Mouse (Mus musculus) T-helper 17 cell (primary cell): ENCODE measurements around the gene Cd248.
"Not testable (repeated sequence)": the region's sequence is repeated elsewhere in the genome, so short reads cannot be mapped to it uniquely, and the experiment has no call there.

ENCODE experiments used
- in situ Hi-C, 2 experiments: fragments of 300-600 bp; cut with MboI, MseI; formaldehyde crosslinking; loops; 1 replicate in 1 of 2; 2 replicates in 1 of 2; pipeline ENCODE4 v1.15.1; 2025; ENCODE audit warnings: high pct_unique_total_duplicates in 2 of 2

Gene Cd248

DNA sequence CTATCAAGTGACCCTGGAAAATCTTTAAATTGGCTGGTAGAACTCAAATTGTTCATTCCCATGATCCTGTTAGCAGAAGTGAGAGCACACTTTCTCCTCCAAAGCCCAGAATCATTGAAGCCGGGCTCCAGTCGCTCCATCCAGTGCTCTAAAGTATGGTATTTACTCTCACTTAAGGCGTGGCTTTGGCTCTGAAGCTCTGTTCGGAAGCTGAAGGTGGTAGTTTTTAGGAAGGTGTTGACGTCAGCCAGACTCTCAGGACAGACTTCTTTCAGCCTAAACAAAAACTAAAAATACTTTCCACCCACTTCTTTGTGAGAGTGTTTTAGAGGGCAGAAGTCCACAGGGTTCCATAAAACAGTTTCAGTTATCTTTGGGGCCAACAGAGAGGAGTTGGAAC is 5.6 kb downstream of the Cd248 start:
- in situ Hi-C loops: no loop called here

DNA sequence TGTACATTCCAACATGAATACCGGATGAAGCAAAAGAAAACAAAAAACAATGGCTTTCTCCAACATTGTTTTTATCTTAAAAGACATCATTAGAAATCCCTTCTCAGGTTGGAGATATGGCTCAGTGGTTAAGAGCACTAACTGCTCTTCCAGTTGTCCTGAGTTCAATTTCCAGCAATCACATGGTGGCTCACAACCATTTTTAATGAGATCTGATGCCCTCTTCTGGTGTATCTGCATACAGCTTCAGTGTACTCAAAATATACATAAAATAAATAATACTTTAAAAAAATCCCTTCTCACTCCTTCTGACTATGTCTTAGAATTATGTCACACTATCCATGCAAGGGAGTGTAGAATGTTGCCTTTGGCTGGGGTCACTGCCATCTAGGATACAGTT is 11.4 kb downstream of the Cd248 start:
- in situ Hi-C loops: no loop called here

DNA sequence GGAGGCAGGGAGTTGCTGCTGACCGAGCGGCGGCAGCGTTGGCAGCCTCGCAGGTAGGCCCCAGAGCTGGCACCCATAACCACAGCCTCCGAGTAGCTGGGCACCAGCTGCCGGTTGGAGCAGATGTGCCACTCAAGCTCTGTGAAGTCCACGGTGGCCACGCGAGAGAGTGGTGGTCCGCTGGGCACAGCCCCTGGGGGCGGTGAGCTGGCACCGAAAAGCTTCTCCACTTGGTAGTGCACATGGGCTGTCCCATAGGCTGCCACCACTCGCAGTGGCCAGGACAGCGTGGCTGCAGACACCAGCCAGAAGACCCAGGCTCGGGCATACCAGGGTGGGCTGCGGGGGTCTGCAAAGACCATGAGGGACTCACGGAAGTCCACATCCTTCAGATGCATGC is 14.1 kb downstream of the Cd248 start:
- in situ Hi-C loops: no loop called here

DNA sequence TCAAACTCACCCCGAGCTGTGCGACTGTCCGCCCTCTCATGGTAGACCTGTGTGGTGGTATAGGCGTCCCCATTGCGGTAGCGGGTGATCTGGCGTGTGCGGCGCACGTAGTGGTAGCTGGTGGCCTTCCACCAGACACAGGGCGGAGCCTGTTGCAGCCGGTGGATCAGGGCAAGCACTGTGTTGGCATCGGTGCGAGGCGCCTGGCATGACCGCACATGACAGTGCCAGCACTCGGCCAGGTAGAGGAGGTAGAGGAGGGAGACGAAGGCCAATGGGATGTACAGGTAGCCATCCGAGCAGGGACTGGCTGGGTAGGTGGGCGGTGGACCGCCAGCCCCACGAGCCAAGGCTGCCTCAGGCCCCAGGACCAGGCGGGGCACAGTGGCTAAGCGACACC is 14.7 kb downstream of the Cd248 start:
- in situ Hi-C loops: no loop called here

DNA sequence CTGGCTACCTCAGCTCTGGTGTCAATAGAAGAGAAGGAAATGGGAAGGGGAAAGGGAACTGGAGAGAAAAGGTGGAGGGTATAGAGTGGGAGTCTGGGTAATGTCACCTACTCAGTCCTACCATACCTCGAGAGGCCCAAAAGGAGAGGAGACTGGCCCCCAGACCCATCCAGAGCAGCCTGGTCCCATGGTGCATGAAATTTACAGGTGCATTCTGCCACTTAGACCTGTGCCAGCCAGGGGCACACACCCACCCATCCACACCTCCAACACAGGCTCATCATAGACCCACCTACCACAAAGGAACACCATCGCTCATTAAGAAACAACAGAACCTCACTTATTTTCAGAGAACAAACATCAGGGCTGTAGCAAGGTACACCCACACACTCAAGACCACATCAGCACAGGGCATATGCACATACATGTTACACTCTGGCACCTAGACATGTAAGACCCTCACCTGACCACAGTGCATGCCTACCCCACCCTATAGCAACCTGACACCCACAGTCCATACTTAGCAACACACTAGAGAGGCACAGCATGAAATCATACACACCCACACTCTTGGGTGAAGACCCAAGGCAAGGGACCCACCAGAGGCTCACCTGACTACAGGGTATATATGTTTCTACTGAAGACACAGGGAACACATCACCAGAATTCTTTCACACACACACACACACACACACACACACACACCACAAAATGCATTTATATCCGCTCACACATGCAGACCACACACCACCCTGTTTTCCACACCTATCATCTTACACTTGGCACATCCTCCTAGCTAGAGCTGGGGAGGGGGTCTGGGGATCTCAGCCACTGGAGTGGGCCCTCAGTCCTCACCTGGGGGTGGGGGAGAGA is 16.3 kb downstream of the Cd248 start:
- in situ Hi-C loops: no loop called here

DNA sequence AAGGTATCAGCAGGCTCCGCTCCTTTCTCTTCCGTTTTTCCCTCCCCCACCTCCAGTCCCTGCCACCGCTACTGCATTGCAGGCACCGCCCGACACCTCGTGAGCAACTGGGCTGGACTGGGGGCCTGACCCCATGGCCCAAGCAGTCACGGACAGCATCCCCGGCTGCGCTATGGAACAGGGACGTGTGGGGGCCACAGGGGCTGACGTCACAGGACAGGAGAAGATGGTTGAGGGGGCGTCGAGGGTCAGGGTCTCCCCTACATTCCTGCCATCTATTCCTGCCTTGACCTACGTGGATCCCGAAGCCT is 16.9 kb downstream of the Cd248 start:
- in situ Hi-C loops: no loop called here

DNA sequence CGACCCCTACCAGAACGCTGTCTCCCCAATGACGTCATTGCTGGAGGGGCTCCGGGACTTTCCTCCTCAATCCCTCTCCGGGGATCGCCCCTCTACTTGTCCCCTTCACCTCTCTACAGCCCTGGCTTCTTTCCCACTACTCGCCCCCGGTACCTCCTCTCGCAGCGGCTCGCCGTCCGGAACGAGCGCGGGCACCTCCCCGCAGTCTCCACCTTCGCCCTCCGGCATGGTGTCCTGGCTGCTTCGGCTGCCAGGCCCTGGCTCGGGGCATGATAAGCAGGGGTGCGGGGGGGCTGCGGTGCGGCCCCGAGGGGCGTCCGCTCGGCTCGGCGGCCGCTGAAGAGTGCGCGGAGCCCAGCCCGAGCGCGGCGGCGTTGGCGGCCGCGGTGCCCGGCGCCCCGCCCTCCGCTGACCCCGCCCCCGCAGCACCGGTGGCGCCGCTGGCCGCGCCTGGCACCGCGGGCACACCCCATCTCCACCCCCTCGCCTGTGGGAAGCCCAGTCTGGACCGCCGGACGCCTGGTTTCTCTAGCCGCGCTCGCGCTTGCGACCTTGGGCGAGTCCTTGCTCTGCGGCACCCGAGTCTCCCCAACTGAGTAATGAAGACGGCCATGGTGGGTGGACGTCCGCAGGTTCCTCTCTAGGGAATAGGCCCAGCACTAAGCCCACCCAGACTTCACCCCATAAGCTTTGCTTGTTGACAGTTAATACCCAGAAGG is 17.4 kb downstream of the Cd248 start, which contains the start of gene Tmem151a:
Gene Tmem151a (minus strand): TSS at position 387 of the 719 bp plus-strand sequence.
- in situ Hi-C loops: no loop called here

DNA sequence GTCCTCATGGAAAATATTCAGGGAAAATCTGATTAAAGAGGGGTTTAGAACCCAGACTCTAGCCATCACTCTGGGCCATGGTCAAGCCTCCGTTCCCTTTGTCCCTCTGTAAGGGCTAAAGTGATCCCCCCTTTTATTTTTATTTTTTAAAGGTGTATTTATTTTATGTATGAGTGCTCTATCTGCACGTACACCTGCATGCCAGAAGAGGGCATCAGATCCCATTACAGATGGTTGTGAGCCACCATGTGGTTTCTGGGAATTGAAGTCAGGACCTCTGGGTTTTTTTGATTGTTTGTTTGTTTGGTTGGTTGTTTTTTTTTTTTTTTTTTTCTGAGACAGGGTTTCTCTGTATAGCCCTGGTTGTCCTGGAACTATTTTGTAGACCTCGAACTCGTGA is 18.7 kb downstream of the Cd248 start:
- in situ Hi-C loops: not testable (repeated sequence)

DNA sequence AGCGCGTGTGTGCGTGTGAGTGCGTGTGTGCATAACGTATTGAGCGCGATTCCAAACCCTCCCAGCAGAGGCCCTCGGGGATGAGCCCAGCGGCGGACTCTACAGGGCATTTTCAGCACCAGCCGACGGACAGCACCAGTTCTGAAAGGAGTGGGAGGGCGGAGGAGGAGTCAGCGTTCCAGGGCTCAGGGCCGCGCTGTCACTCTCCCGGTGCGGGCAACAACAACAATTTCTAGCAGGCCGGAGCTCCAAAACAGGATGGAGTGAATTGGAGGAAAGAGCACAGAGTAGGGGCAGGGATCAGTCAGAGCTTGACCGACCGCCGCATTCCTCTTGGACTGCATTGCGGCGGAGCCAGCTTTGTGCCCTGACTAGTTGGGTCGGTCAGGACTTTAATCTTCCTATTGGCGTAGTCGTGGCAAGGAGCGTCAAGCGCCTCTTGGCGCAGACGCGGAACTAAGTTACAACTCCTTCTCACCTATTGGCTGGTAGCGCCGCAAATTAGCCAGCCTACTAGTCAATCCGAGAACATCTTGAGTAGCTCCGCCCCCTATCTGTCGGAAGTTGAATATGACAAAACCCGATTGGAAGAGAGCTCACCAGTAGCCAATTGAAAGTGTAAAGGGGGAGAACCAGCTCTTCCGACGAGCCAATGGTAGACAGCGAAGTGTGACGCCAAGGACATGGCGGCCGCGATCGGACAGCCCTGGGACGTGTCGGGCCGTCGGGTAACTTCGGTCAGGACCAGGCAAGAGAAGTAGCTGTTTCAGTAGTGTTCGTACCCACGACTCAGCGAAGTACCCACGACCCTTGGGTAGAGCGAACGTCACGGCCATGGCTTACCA is 20.2 kb downstream of the Cd248 start, which contains the start of gene Yif1a:
Gene Yif1a (plus strand): TSS at position 655 of the 845 bp plus-strand sequence.
- in situ Hi-C loops: no loop called here

DNA sequence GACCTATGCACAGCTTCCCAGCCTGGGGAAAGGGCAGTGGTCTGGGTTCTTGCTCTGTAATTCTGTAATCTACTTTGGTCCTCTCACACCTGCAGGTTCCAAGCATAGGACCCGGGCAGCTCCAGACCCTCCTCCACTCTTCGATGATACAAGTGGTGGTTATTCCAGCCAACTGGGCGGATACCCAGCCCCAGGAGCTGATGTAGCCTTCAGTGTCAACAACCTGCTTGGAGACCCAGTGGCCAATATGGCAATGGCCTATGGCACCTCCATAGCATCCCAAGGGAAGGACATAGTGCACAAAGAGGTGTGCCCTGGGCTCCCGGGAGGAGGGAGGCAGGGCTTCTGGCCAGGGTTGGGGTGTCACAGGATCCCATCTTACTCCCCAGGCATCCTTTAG is 21.4 kb downstream of the Cd248 start:
- in situ Hi-C loops: no loop called here

DNA sequence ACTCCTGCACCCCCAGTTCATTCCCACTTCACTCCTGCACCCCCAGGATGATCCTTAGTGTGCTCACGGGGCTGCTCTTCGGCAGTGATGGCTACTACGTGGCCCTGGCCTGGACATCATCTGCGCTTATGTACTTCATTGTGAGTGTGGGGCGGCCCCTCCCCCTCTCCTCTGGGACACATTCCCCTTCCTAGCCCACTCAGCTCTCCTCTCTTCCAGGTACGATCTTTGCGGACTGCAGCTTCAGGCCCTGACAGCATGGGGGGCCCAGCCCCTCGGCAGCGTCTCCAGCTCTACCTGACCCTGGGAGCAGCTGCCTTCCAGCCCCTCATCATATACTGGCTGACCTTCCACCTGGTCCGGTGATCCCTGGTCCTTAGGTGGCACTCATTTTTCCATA is 24.2 kb downstream of the Cd248 start:
- in situ Hi-C loops: loop anchor here (5.0 to 10.0 kb wide), 2 partner anchors 50 to 53 kb away; no protein-coding TSS in a partner anchor

DNA sequence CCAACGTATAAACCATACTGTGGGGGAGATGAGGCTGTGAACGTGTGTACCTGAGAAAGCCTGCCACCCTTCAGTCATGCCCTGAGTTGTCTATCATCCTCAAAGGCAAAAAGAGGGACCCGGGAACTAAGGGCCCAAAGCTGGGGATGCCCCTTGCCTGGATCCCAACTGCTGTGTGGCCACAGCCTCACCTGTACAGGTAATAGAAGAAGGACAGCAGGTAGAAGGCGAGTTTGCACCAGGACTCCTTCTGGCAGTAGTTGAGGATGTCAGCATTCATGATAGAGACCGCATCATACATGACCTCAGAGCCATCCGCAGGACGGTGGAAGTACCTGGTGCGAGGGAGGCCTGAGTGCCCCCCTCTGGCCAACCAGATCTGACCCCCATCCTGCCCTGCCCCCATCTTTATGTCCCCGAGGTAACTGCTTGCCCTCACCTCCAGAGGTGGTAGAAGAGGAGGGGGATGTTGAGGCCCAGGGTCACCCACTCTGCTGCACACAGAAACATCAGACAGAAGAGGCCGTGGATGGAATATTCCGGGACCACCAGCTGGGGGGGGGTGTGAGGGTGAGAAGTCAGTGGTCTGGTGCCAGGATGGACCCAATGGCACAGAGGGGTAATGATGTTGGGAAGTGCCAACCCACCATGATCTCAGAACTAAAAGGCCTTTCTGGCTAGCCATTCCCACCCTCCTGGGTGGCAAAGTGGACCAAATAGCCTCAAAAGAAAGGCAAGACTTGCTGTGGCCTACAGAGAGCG is 25.8 kb downstream of the Cd248 start:
- in situ Hi-C loops: loop anchor here (5.0 to 10.0 kb wide), 2 partner anchors 49 to 51 kb away; no protein-coding TSS in a partner anchor

DNA sequence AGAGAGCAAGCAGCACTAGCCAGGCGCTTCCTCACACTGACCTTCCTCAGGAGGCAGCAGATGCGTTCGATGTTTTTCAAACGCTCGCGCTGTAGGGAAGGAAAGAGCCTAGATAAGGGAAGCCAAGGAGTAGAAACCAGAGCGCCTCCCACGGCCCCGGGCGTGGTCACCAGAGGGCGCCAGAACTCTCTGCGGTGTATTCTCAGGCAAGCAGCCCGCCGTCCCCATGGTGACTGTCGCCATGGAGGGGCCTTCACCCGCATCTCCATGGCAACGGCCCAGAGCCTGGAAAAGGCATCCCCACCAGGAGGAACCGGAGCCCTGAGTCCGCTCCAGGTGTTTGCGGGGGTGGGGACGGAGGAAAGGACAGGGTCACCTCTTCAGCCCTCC is 26.4 kb downstream of the Cd248 start:
- in situ Hi-C loops: loop anchor here (5.0 to 10.0 kb wide), 2 partner anchors 48 to 51 kb away; no protein-coding TSS in a partner anchor

DNA sequence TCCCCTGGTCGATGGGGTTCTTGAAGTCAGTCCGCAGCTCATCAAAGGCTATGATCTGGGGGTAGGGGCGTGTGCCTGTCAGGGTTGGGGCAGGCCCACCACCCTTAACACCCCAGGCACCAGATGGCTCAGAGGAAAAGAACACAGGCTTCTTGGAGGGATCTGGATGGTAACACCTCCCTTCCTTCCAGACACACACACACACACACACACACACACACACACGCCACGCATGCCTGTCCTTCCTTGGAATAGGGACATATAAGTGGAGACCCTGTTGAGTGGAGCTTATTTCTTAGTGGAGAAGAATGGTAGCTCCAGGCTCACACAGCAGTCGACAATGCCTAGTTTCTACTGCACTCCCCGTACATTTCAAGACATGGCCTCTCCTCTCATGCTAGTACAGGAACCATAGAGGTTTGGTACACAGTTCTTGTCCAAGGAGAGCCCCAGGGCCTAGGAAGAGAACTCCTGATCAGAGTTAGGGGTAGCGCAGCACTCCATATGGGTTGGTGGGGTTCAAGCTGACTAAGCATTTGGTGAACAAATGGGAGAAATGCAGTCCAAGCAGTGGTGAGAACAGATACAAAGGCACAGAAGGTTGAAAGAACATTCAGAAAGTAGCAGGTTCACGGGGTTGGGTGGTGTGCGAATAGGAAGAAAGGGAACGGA is 27.0 kb downstream of the Cd248 start:
- in situ Hi-C loops: loop anchor here (5.0 to 10.0 kb wide), 2 partner anchors 47 to 50 kb away; no protein-coding TSS in a partner anchor

DNA sequence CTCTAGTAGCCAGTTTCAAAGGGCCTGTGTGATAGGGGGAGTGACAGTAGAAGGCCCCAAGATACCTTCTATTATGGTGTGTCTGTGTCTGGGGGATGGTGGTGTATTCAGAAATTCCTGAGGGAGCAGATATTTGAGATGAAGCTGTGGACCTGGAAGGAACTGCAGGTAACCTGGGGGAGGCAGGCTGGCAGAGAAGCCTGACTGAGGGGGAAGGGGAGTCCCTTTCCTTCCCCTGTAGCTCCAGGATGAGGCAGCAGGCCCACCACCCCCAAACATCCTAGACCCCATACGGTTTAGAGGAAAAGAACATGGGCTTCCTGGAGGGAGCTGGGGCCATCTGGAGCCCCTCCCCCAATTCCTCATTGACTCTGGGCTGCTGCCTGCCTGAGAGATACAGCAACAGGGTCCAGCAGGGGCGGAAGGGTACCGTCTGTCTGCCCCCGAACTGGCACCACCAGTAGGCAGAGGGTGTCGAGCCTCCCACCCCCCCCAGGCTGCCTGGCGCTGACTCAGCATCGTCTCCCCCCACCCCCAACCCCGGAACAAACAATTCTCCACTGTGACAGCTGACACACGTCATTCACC is 28.1 kb downstream of the Cd248 start:
- in situ Hi-C loops: loop anchor here in 1 of 2 experiments (10.0 kb wide), 1 partner anchor 49 kb away; no protein-coding TSS in a partner anchor

DNA sequence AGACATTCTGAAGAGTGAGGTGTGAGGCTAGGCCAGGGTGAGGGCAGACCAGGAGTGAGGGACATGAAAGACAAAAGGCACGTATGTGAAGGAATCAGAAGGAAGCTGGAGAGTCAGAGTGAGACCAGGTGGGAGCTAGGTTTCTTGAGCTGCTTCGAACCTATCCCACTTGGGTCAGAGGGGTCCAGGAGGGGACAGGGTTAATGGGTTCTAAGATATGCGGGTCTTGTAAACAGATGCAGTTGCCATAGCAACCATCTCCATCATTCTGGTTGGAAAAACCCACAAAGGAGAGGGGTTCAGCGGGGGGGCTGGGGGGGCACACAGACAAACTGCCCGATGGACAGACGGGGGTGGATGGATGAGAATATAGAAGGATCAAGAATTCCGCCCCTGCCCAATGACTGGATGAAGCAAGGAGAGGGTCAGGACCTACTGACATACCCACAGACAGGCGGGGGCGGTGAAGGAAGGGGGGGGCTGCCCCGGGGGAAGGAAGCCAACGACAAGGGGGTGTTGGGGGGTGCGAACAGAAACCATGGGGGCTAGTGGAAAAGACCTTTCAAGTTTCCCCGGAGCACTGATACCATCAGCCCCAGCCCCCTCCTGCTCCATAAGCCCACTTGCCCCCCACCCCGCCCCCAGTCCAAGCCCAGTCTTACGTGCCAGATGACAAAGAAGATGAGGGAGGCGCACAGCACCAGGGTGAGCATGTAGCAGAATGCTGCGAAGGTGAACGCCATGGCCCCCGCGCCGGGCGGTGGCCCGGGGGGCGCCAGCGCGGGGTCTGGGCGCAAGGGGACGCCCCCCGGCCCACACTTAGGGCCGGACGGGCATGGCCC is 29.9 kb downstream of the Cd248 start:
- in situ Hi-C loops: loop anchor here in 1 of 2 experiments (10.0 kb wide), 1 partner anchor 47 kb away; no protein-coding TSS in a partner anchor

DNA sequence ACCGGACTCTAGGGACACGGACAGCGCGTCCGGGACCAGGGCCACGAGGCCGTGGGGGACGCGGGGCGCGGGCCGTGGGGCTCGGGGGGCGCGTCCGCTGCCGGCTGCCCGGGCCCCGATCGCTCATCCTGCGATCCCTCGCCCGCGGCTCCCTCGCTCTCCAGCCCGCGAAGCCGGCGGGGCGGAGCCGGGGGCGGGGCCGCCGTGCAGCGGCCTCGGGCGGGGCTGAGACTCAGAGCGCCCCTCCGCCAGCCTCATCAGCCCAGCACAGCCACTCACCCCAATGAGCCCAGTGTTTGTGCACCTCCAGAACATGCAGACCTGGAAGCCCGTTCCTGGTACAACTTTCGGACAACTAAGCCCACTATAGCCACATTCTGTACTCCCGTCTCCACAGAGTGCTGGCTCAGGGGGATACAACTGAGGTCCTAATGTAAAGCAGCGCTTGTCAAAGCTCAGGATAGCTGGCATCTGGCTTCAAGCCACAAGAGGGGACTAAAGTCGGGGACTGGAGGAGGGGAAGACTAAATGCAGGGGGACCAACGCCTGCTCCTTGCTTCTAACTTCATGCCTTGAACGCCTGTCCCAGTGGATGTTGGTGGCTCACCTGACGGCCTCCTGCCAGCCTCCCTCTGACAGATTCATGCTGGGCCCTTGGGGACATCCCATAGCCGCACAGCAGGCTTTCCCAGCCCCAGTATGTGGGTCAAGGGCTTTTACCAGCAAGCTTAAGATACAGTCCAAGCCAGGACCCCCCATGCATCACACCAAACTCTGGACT is 30.7 kb downstream of the Cd248 start, which contains the start of gene Cnih2:
Gene Cnih2 (minus strand): TSS at position 159 of the 781 bp plus-strand sequence.
- in situ Hi-C loops: loop anchor here in 1 of 2 experiments (10.0 kb wide), 1 partner anchor 46 kb away; no protein-coding TSS in a partner anchor

DNA sequence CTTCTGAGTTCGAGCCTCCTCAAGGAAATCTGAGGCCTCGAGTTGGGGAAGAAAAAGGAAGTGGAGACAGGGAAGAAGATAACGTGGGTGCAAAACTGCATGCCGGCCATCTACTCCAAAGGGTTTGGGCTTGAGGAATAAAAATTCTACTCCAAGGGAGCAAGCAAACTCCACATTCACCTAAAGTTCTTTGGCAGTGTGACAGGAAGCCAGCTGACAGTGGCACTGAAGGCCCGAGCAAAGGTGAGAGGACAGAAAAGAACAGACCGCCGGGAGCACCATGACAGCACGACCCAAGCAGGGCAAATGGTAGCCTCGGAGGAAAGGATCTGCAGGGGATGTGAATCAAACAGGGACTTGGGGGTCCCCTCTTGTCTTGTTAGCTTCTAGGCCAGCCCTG is 38.2 kb downstream of the Cd248 start:
- in situ Hi-C loops: no loop called here
